Mouse (Mus musculus): Measurements from ENCODE around the gene Limd1.

Gene Limd1

DNA sequence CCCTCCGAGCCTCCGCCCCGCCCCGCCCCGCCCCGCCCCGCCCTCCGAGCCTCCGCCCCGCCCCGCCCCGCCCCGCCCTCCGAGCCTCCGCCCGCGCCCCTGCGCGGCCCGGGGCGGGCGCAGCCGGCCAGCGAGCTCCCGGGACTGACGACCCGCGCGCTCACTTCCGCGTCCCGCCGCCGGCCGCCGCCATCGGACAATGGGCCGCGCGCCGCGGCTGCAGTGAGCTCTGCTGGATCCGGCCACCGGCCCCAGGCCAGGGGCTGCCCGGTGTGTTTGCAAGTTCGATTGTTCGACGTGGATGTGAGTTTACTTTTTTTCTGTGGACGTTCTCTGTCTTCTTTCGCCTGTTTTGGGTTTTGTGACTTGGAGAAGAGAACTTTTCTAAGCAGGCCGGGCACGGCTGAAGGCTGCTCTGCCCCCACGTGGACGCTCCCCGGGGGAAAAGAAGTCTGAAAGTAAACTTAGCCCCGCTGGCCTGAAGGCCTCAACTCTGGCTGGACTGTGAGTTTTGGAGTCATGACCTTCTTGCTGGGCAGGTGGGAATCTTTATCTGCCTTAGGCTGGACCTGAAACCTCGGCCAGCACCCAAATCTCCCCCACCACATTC is at the start of gene Limd1:
Gene Limd1 (plus strand): TSS at position 121 of the 610 bp plus-strand sequence.
- in situ Hi-C loops (cut with MboI, MseI), result no loop called here

DNA sequence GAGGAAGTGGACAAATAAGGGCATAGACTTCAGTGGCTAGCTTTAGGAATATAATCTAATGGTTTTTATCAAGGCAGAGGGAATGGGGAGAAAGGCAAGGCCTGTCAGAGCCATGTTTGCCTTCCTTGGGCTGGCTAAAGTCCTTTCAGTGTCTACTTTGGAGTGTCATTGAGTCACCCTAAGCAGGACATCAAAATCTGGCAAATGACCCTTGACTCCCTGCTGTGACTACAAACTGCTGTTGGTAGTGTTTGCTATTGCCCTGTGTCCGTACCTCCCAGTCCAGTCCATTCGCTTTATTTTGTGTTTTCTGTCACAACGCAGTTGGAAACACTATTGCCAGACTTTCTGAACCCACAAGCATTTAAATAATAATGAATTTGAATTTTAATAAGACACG is 48.6 kb upstream of the Limd1 start:
- in situ Hi-C loops (cut with MboI, MseI), result no loop called here

DNA sequence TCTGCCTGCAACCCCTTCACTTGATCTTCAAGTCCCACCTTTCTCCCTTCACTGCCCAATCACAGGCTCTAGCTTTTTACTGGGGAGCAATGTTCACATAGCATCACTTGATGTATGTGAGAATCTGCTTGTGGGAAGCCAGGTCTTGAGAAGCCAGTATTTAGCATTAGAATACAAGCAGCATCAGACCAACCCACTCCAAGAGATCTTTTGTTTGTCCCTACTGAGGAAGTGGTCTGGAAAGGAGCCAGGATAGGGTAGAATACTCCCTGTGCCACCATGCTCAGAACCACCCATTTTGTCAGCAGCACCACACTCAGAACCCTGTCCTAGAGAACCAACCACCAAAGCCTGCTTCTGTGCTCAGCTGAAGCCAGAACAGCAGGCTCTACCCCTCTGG is 47.5 kb upstream of the Limd1 start:
- in situ Hi-C loops (cut with MboI, MseI), result no loop called here

DNA sequence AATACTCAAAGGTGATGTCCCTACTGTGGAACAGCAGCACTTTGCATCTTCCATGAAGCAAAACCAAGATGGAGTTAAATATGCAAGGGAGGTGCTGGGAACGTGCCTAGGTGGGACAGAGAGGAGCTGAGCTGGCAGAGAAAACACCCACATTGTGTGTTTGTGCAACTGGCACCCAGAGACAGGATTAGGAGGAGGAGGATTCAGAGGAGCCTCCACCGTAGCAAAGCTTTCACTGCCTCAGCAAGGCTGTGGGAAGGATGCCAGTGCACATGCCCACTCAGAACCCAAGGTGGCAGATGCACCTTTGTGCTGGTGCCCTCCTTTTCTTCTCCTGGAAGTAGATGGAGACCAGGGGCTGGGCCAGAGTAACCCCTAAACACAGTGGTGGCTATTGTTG is 40.3 kb upstream of the Limd1 start:
- in situ Hi-C loops (cut with MboI, MseI), result no loop called here

DNA sequence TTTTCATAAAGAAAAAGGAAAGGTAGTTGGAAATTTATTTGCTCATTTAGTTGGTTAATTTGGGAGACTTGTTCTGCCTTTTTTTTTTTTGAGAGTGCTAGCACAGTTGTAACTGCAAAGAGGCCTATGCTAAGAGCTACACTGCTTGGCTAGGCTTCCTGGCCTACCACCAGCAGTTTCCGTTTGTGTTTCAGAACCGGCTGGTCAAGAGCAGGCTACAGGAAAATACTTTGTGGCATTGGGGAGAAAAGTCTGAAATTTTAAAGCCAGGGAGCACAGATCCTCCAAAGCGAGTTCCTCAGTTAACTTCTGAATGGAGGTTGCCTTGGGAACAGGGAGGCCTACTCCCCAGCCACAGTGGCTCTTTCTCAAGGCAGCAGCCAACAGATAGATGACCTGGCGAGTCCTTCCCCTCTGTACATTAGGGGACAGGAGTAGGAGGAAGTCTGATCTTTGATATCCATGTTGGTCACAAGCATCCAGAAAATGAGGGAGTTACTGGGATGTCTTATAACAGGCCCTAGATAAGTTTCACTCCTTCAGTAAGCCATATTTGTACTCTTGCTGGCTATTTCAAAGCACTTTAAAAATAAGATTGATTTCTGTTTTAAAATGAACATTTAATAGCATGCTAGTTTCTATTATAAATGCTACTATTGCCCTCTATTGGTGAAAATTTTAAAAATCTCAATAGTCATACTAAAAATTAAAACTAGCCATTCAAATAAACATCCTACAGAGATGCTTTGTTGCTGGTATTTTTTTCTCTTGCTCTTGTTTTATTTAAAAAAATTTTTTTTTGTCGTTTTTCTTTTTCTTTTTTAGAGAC is 38.1 kb upstream of the Limd1 start:
- in situ Hi-C loops (cut with MboI, MseI), result loop anchor here (10.0 kb wide), 1 partner anchor 286 kb away; the partner anchor contains the start of gene Clec3b

DNA sequence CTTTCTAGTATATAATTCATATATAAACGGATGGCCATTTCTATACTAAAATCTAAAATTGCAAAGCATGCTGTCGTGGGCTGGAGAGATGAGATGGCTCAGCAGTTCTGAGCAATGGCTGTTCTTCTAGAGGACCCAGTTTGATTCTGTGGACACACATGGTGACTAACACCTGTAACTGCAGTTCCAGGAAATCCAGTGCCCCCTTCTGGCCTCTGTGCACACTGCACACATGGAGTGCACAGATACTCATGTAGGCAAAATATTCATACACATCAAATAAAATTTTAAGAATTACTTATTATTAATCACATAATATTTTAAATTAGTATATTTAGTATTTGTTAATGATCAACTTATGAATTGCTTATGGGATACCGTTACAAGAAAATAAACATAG is 31.4 kb upstream of the Limd1 start:
- in situ Hi-C loops (cut with MboI, MseI), result loop anchor here (5.0 to 10.0 kb wide), 2 partner anchors 190 to 292 kb away; partner anchors contain the start of gene Clec3b

DNA sequence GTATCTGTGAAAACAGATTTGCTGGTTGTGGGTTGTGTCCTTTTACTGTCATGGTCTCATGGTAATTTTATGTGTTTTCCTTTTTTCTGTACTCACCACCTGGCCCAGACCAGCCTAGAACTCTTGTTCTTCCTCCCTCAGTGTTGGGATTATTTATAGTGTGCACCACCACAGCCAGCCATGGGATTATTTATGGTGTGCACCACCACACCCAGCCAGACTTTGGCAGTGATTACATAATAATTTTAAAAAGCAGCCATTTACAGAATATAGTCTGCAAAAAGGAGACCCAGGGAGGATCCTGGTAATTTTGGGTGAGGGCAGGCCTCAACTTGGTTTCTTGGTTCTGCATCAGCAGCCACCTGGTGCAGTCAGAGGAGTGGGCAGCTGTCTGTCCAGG is 29.9 kb upstream of the Limd1 start:
- in situ Hi-C loops (cut with MboI, MseI), result loop anchor here (5.0 to 10.0 kb wide), 2 partner anchors 191 to 294 kb away; partner anchors contain the start of gene Clec3b

DNA sequence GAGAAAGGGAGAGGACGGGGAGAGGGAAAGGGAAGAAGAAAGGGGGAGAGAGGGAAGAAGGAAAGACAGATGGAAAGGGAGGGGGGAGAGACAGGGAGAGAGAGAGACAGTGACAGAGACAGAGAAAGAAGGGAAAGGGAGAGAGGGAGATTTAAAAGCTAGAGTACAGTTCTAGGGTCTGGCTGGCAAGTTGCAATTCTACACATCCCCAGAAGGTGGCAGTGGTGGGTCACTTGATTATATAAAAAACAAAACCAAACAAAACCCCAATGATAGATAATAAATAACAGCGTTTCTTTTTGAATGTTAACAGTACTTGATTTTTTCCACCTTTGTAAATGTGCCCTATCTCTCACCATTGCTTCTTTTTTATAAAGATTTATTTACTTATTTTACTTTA is 28.3 kb upstream of the Limd1 start:
- in situ Hi-C loops (cut with MboI, MseI), result loop anchor here (5.0 kb wide), 1 partner anchor 72 kb away; no protein-coding TSS in a partner anchor

DNA sequence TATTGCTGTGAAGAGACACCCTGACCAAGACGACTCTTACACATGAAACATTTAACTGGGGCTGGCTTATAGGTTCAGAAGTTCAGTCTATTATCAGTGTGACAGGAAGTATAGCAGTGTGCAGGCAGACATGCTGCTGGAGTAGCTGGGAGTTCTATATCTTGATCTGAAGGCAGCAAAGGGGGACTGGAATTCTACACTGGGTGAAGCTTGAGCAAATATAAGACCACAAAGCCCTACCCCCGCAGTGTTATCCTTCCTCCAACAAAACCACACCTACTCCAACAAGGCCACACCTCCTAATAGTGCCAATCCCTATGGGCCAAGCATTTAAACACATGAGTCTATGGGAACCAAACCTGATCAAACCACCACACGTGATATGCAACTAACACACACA is 26.7 kb upstream of the Limd1 start:
- in situ Hi-C loops (cut with MboI, MseI), result loop anchor here (5.0 kb wide), 1 partner anchor 71 kb away; no protein-coding TSS in a partner anchor

DNA sequence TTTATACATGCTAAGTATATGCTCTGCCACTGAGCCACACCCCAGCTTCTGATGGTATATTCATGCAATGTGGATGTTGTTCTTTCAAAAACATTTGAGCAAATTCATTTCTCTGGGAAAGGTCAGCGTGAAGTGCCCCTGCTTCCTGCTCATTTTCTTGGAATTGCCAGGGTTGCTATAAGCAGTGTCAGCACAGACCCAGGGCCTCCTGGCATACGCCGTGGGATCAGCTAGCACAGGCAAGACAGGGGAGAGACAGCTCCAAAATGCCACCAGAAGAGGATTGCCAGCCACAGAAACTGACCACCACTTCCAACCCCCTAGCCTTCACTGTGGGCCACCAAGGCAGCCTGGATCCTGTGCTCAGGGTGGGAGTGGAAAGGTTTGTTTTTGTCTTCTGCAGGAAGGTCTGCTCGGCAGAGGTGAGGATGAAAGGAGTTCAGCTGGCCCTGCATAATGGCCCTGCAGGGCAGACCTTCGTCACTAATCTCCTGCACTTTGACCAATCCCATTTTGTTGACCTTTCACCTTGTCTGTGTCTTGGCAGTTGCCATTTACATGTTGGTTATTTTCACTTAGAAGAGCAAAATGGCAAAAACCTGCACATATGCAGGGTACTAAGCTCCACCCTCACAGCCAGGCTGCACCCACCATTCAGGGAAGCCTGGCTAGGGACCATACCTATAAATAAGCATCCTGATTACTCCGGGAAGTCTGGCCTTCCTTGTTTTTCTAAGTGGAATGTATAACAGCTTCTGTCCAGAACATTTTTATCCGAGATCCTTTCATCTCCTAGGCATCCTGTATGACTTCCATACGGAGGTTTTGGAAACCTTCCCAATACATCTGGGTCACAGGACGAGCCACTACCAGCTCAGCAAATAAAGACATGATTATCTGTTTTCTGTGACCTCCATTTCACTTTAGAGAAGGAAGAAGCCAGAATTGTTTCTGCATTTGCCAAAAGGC is 21.6 kb upstream of the Limd1 start:
- in situ Hi-C loops (cut with MboI, MseI), result no loop called here

DNA sequence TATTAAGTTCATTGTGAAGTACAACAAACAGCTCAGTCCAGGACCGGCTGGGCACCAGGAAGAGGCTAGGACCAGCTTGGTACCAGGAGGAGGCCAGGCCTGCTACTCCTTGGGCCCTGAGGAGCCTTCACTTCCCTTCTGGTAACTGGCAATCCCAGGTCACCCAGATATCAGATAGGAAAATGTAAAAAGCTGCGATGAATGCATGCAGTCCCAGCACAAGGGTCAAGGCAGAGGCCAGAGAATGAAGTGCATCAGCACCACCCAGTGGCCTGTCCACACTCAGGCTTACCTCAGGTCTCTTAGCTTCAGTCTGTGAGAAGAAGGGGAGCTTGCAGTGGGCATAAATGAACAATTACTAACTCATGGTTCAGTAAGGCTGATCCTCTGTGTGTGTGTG is 20.9 kb upstream of the Limd1 start:
- in situ Hi-C loops (cut with MboI, MseI), result no loop called here

DNA sequence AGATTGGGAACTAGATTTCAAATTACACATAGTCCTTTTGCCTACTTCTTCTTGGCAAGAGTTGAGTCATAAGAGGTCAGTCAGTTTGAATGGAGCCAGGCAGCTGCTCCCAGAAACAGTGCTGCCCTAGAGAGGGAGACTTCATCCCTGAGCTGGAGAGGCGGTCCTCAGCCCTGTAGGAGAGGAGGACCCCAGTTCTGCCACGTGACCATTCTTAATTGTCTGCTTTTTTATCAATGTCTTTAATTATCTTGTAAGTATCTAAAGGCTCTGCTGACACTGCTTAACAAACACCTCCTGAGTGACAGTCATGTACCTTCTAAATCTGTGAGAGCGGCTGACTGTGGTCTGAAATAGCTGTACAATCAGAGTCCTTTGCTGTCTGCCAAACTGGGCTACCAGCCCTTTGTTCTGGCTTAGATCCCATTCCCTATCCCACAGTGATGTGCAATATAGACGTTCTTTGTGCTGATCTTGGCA is 11.3 kb upstream of the Limd1 start:
- in situ Hi-C loops (cut with MboI, MseI), result no loop called here

DNA sequence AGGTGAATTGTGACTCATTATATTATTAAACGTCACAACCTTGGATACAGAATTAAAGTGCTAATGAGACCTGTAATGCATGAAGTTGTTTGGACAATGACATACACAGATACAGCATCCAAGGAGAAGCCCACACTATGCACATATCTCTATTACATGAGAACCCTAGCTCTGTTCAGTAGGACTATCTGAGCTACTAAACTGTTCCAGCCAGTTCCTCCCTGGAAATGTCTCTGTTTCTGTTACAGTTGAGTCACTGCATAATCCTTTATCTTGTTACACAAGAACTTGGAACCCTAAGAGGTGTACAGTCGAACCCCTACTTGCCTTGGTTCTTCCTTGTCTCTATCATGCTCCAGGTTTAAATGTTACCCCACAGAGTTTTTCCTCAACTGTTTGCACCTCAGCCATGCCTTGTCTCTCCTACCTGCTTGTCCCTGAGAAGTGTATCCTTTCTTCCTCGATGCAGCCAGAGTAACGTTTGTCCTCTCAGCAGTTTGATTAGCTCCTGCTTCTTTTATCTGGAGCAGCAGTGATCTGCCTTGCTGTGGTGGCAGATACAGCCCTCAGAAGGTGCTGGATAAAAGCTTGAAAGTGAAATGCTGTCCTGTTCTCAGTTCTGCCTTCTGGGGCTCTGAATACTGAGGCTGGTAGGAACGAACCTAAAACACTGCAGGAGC is 10.0 kb upstream of the Limd1 start:
- in situ Hi-C loops (cut with MboI, MseI), result no loop called here

DNA sequence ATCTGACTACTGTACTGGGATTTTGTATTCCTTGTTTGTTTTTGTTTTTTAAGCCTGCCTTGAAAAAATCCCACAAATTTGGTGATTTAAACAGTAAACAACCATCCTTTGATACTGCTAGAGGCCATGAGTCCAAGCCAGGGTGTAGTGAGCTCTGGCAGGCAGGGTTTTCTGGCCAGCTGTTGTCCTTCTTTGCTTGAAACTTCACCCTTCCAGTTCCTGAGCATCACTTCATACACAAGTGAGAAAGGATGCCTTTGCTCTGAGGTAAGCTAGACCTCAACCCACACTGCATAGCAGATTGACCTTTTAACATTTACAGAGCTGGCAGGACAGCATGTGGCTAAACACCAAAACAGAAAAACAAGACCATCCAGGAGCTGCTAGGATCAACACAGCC is 9.4 kb upstream of the Limd1 start:
- in situ Hi-C loops (cut with MboI, MseI), result no loop called here

DNA sequence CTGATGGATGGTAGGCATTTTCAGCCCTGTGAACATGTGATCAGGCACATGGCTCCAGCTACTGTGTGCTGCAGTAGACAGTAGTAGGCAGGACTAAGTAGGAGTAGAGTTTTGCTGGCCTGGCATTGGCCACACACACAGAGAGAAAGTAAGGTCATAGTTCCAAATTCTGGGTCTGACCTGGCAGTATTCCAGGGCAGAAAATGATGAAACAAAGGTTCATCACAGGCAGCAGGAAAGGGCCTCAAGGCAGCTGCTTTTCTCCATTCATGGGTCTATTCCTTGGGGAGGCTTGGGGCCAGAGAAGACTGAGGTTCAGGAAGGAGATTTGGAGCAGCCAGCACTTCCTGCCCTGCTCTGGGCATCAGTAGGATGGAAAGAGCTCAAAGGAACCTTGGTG is 5.1 kb upstream of the Limd1 start:
- in situ Hi-C loops (cut with MboI, MseI), result no loop called here

DNA sequence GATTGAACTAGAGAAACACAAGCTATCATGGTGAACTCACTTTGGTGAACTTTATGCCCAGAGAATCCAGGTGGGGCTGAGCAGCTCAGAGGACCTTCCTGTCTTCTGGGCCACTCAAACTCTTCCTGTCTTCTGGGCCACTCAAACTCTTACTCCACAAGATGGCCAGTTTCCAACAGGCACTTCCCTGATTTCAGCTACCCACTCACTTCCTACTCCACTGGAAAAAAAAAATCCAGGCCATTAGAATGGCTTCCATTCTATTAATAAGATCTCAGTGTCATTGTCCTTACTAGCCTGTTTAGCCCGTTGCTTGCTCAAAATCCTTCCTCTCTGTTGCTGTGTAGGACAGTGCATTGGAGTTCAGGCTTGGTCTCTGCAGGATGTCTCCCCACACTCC is 2.9 kb upstream of the Limd1 start:
- in situ Hi-C loops (cut with MboI, MseI), result no loop called here

DNA sequence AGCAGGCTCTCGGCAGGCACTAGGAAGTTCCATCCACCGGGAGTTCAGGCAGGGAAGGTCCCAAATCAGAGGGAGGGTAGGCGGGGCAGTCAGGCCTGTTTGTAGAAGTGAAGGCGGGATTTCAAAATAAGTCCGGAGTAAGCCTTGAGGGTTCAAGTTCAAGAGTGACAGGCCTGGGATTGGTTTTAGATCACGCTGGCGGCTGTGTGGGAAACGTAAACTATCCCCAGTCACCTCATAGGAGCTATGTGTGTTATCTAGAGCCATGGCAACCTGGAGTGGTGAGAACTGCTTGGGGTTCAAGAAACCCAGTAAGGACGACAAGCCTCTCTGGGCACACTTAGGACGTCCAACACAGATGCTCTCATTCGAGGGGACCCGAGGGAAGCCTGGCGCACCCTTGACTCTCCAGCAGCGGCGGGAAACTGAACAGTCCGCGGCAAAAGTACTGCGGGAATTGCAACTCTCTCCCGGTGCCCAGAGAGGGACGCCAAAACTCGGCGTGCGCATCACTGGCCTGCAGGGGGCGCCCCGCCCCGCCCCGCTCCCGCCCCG is 398 bp upstream of the Limd1 start:
- in situ Hi-C loops (cut with MboI, MseI), result no loop called here

DNA sequence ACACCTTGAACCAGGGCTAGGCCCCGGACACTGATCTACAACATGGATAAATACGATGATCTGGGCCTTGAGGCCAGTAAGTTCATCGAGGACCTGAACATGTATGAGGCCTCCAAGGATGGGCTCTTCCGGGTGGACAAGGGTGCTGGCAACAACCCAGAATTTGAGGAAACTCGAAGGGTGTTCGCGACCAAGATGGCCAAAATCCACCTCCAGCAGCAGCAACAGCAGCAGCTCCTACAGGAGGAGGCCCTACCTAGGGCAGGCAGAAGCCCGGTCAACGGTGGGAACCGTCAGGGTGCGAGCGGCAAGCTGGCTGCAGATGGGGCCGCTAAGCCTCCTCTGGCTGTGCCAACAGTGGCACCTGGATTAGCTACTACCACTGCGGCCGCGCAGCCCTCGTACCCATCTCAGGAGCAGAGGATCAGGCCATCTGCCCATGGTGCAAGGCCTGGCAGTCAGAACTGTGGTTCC is 727 bp downstream of the Limd1 start:
- in situ Hi-C loops (cut with MboI, MseI), result no loop called here

DNA sequence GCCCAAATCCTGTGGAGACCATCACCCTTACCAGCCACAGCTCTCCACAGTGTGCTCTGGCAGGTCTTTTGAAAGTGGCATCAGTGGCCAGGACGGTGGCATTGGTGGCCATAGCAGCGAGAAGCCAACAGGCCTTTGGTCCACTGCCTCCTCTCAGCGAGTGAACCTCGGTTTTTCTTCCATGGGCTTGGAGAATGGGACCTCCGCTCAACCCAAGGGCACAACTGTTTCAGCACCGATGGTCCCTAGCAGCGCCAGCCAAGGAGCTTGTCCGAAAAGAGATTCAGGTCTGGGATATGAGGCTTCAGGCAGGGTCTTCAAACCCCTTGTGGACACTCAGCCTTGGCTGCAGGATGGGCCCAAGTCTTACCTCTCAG is 1.4 kb downstream of the Limd1 start:
- in situ Hi-C loops (cut with MboI, MseI), result no loop called here

DNA sequence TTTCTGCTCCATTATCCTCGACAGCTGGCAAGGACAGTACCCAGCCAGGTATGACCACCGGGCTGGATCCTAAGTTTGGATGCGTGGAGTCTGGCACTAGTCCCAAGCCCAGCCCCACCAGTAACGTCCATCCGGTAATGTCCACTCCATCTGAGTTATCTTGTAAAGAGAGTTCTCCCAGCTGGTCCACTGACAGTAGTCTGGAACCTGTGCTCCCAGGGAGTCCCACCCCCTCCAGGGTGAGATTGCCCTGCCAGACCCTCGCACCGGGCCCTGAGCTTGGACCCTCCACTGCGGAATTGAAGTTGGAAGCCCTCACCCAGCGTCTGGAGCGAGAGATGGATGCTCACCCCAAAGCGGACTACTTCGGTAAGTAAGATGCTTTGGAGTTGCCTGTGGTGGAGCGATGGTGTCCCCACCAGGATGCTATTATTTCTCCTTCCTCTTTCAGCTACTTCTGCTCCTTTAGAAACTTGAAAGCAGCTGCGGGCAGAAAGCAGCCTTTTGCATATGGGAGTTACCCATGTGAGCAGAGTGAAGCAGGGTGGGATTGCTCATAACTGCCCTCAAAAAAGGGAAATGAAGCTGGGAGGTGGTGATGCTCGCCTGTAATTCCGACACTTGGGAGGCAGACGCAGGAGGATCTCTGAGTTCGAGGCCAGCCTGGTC is 1.9 kb downstream of the Limd1 start:
- in situ Hi-C loops (cut with MboI, MseI), result no loop called here
